9 mouse cellular contexts compared by ENCODE assay signal in the genomic region with DNA sequence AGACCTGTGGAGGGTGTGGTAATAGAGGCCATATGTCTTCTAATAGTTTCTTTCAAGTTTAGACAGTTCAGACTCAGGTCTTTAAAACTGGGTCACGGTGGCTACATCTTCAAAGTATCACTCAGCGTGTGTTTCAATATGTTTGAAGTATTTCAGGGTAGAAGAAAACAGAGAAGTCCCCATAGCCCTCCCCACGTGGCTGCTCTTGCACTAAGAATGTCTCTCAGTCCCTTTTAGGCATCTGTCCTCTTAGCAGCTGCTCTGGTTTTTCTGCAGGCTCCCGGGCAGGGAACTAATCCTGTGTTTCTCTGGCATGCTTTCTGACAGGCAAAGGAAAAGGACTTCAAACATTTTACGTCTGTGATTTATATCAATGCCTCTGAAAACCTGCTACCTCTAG. TPM values are rescaled to one million over a fixed set of nuclear protein-coding genes. Genes with fewer than 3 reads are reported as not detected.
"Had no signal": no experiment of that assay in that cellular context is flagged by ENCODE, and none has a peak within 500 bp of the region (broad histone marks: within the 10 kb centered on the region; RNA-seq: fewer than 3 reads in every experiment).

No protein-coding gene starts in this region.

- H3K27ac ChIP-seq: intestine, embryonic 15.5 days; kidney, embryonic 15.5 days; limb, embryonic 12.5 days; liver, embryonic 14.5 days; midbrain, embryonic 12.5 days; neural tube, embryonic 15.5 days had no signal

- H3K9me3 ChIP-seq: intestine, embryonic 15.5 days; kidney, embryonic 15.5 days; limb, embryonic 12.5 days; midbrain, embryonic 12.5 days; neural tube, embryonic 15.5 days had no signal

- H3K27me3 ChIP-seq: intestine, embryonic 15.5 days; midbrain, embryonic 12.5 days; neural tube, embryonic 15.5 days had no signal

- H3K36me3 ChIP-seq: intestine, embryonic 15.5 days; kidney, embryonic 15.5 days; limb, embryonic 12.5 days; midbrain, embryonic 12.5 days; neural tube, embryonic 15.5 days had no signal

- H3K4me2 ChIP-seq: intestine, embryonic 15.5 days; kidney, embryonic 15.5 days; limb, embryonic 12.5 days; midbrain, embryonic 12.5 days; neural tube, embryonic 15.5 days had no signal

- H3K9ac ChIP-seq: intestine, embryonic 15.5 days; kidney, embryonic 15.5 days; limb, embryonic 12.5 days; liver, embryonic 14.5 days; midbrain, embryonic 12.5 days; neural tube, embryonic 15.5 days had no signal

- H3K4me1 ChIP-seq: intestine, embryonic 15.5 days; kidney, embryonic 15.5 days; limb, embryonic 12.5 days; midbrain, embryonic 12.5 days had no signal

- H3K4me3 ChIP-seq: intestine, embryonic 15.5 days; kidney, embryonic 15.5 days; limb, embryonic 12.5 days; midbrain, embryonic 12.5 days; myocyte; neural tube, embryonic 15.5 days had no signal

RNA-seq across cellular contexts. Expression of a gene that starts 17.0 kb away (rescaled TPM):
- total RNA-seq: liver, adult 2 months had no signal
- polyA plus RNA-seq: liver, adult 2 months; liver, embryonic 14.5 days; small intestine, adult 2 months had no signal
